Mouse (Mus musculus): ENCODE results near the gene Usp1.

The Usp1 gene

GRCm38 (mm10) chr4:98978693-98979092, 55.1 kb downstream of the Usp1 start:
- in situ Hi-C loops (cut with MboI, MseI): loop anchor here (10.0 kb wide), 1 partner anchor 354 kb away; no protein-coding TSS in a partner anchor

- in situ Hi-C loops (cut with MboI, MseI): loop anchor here (10.0 kb wide), 1 partner anchor 355 kb away; no protein-coding TSS in a partner anchor
These were observed 56.4 kb downstream of the Usp1 start for GRCm38 (mm10) chr4:98979976-98980375.

- in situ Hi-C loops (cut with MboI, MseI): no loop called here
These were observed 61.1 kb downstream of the Usp1 start for GRCm38 (mm10) chr4:98984701-98985100.

Data from regulatory T cell (primary cell).